Mouse (Mus musculus) CD4-positive helper T cell, adult 2 months (primary cell): ENCODE results near the gene Spata48.

Experiments
- DNase-seq: peaks from one replicate; pipeline ENCODE4 v3.0.0-alpha.2; 2012; ENCODE audit warnings: low read depth, missing footprints, low spot score

Spata48 gene

DNA sequence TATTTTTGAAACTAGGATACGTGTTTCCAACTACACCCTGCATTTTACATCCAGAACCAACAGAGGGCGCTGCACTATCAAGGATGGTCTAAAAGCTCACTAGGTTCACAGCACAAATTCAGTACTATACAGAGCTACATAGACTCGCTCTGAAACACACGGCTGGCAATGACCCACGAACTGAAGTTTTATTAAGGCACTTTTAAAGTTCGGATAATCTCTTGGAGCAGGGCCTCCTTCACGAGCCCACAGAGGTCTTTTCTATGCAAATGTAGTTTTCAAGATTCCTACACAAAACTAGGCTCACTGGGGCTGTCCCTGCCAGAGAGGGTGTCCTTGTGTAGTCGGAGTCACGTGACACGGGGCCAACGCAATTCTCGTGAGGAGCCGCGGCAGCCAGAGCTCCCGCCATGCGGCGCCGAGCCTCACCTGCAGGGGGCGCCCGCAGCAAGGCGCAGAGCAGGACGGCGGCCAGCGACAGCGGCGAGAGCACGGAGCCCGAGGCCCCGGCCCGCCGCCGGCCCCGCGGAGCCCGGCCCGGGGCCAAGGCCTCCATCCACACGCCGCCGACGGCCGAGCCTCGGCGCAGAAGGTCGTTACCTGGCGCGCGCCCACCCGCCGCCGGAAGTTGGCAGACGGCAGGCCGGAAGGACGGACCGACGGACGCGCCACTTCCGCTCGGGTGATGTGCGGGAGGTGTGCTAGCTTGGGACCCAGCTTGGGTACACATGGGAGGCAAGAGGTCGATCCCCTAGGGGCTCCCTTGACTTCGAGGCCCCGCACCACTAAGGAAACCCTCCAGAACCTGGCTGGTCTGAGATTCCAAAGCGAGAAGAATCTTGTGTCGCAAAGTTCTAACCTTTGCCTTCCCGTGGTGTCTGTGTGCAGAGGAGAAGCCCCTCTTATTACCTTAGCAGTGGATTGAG is at the start of gene Spata48, which contains the start of gene Zpbp:
Gene Spata48 (plus strand): TSS at position 460 of the 926 bp plus-strand sequence.
Gene Zpbp (minus strand): TSS at position 774 of the 926 bp plus-strand sequence.
- peak; percentile 95 for DNase-seq

DNA sequence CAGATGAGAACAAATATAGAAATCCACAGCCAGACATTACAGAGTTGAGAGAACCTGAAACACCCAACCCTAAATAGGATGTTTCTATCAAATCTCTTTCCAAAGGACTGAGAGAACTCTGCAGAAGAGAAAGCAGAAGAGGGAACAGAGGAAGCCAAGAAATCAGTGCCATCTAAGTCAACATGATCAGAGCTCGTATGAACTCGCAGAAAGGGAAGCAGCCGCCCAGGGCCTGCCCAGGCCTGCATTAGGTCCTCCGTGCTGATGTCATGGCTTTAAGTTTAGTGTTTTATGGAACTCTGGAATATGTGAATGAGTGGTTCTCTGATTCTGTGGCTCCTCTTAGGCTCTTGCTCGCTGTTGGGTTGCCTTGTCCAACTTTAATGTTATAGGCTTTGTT is 47.7 kb upstream of the Spata48 start:
- DNase-seq: no peak

DNA sequence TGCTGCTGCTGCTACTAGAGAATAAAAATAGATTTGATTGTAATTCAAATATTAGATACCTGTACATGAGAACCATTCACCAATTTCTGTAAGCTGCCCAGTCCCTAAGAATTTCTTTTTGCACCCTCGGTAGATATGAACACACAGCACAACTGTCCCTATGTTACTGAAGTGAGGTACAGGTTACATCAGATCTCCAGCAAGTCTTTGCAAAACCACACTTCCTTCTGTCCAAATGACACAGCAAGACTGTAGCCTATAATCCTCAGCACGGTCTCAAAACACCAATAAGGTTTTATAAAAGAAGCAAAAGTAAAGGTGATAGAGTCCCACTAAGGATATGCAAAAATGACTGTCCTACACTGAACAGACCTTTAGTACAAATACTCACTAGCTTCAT is 44.5 kb upstream of the Spata48 start:
- no peak for DNase-seq

DNA sequence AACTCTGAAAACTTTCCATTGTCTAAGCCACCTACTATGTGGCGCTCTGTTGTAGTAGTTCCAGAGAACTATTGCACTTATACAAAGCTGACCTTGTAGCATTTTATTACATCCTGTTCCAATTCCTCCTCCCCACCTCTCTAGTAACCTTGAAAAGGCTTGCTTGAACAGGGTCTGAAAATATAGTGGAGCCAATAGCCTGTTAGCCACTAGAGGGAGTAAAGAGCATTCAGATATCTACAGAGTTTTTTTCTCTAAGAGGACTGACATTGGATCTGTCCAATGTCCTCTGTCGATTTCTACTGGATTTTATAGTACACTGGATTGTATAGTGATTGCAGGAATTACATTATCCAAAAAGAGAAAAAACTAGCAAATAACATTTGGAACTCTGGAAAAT is 6.9 kb upstream of the Spata48 start:
- peak; percentile 52 for DNase-seq

DNA sequence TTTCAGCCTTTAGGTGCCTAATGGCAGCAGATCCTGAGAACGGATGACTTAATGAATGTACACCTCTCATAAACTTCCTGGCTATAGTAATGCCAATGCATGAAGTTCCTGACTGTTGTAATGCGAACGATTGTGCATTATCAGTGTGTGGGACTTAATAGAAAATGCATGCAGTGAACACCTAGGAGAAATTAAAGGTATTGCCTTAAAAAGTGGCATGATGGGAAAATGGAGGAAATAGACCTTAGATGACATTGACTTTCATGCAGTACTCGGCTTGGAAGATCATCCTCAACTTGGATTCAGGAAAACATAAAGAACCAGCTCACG is 632 bp downstream of the Spata48 start:
- DNase-seq: no peak

DNA sequence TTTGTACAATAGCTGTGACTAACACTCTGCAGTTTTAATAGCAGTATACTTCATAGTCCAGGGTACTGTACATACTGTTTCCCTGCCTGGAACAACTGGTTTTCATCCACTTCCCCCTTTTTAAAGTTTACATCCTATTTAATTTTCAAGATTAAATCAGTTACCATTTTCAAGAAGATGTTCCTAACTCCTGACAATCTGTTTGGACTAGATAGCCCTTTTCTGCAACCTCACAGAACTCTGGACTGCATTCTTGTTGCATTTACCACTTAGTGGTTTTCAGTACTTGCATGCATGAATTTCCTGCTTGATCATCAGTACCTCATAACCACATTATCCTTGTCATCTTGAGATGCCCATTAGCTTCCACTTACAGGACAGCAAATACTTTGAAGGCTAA is 7.0 kb downstream of the Spata48 start:
- DNase-seq: no peak

DNA sequence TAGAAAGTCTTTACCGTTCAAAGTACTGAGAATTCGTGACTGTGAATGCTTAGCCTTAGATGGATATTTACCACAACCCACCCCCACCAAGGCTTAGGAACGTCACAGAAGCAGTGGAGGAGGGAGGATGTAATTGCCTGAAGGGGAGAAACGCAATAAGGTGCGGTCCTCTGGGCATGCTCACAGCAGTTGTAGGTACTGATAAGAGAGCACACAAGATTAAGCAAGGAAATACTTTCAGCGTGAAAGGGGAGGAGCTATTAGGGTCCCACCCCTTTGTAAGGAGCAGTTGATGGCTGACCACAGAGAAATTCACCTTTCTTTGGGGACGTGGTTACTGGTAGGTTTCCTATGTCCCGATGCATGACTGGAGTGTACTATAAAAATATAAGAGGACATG is 22.5 kb downstream of the Spata48 start:
- DNase-seq: no peak

DNA sequence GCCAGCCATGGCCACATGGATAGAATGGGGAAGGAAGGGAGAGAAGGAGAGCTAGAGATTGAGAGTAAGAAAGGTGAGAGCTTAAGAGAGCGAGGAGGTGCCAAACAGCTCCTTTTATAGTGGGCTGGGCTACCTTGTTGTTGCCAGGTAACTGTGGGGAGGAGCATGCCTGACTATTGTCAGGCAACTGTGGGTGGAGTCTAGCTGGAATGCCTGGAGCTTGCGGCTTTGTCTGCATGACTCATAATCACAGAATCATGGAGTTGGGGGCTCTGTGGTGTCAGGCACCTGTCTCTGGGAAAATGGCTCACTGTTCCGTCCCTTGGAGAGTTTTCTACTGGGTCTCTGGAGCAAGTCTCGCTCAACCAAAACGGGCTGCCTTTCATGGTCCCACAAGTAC is 30.1 kb downstream of the Spata48 start:
- DNase-seq: no peak

DNA sequence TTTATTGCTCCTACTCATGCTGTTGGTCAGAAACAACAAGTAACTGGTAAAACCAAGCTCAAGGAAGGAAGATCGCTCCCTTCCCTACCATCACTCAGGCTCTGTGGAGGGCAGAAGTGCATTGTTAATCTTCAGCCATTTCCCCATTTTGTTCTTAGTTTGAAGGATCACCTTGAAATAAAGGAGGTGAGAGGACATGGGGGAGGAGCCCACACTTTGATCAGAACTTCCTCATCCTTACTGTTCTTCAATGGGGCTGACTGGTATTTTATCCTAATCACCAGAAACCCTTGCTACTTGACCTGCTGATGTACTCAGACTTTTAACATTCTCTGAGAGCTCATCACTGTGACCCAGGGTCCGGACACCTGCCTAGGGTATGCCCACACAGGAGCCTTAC is 33.8 kb downstream of the Spata48 start:
- DNase-seq: no peak

DNA sequence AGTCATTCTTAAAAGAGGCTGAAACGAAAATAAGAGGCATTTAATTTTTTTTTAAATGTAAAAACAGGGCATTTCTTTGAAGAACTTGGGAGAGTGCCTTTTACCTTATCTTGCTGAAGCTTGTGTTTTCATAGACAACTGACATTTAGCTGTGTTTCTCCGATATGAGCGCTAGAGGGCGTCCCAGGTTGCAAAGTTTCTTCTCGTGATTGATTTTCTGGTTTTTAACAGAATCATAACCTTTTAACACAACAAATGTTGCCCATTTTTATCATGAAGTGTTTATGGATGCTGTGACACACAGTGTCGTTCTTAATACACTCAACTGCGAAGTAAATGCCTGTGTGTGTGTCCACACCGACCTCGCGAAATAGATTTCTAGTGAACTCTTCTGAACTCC is 38.0 kb downstream of the Spata48 start:
- peak; percentile 72 for DNase-seq

DNA sequence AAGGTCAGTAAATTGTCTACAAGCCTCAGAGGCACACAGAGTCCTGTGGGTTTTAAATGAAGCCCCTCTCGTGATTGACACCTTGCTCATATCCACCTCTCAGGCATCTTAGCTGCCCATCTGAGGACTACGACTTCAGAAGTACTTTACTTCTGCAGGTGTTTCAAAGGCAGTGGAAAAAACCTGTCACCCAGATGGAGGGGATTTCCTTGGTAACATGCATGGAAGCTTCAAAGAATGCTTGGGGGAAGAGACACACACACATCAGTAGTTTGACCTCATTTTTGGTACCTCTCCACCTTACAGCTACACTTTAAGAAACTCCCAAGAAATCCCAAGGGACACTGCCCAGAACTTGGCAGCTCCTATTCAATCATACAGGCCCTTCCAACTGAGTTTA is 44.3 kb downstream of the Spata48 start:
- DNase-seq: peak; percentile 87

DNA sequence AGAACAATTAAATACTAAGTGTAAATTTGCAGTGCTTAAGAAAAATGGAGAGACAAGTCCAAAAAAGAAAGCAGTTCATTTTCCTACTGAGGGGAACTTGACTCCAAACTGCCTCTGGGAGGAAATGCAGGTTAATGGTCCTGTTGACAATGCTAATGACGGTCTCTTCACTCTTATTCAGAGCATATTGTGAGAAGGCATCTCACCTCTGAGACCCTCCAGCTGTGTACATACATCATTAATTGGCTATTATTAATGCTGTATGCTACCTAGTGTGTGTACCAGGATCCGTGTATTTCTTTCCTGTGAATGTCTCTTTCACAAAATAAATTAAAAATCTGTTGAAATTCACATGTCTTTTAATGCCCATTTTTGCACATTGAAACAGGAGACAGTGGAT is 47.5 kb downstream of the Spata48 start:
- DNase-seq: no peak

DNA sequence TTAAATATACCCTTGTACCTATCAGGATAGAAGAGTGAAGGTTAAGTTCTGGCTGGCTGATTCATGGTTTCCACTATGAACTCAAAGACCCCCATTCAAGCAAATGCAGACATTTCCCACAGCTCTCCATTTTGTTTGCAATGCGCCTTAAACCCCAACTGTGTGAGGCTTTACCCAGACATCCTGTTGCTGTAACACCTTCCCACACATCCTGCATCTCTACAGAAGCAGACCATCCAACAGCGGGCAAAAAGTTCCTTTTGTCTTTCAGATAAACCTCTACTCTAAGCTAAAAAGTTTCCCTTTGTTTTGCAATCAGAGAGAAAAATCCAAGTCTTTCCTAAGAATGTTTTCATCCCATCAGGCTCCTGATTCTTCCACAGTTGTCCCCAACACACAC is 50.2 kb downstream of the Spata48 start:
- DNase-seq: peak; percentile 69

DNA sequence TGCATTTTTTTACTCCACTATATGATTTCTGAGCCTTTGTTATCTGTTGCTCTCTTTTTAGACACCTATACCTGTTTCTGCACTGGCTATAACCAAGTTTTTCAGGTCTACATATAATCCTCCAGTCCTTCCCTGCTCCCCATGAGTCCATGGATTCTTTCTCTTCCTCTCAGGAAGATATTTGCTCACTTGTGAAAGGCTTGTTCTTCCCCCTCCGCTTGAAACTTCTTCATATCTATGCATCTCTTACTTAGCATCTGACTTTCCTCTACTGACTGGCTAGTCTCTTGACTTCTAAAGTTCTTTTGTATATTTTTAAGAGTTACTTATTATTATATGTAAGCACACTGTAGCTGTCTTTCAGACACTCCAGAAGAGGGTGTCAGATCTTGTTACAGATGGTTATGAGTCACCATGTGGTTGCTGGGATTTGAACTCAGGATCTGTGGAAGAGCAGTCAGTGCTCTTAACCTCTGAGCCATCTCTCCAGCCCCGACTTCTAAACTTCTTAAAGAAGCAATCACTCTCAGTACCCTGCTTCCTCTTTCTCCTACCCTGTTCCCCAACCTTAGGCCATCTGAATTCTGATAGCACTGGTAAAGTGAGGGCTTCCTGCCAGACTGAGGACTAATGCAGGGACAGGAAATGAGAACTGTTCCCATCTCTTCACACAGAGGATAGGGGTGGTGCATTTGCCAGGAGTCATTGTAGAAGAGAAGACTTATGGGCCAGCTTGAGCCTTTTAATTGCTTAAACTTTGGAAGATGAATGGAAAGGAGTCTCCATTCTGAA is 51.3 kb downstream of the Spata48 start:
- DNase-seq: peak; percentile 37

DNA sequence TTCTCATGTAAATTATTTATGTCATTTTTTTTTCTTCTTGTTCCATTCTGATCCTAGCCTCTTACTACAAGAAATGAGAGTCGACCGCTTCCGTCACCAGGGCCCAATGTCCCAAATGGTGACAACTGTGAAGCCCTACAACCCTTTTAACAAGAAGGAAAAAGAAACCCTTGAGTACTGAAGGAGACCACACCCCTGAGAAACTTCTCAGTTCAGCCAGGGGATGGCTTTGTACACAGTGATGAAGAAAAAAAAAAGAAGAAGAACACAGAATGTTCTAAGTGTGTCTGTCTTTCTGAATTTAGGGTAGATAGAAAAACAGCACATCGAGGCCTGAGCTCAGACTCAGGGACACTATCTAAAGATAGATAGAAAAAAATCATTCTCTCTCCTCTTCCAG is 53.0 kb downstream of the Spata48 start:
- peak; percentile 38 for DNase-seq

DNA sequence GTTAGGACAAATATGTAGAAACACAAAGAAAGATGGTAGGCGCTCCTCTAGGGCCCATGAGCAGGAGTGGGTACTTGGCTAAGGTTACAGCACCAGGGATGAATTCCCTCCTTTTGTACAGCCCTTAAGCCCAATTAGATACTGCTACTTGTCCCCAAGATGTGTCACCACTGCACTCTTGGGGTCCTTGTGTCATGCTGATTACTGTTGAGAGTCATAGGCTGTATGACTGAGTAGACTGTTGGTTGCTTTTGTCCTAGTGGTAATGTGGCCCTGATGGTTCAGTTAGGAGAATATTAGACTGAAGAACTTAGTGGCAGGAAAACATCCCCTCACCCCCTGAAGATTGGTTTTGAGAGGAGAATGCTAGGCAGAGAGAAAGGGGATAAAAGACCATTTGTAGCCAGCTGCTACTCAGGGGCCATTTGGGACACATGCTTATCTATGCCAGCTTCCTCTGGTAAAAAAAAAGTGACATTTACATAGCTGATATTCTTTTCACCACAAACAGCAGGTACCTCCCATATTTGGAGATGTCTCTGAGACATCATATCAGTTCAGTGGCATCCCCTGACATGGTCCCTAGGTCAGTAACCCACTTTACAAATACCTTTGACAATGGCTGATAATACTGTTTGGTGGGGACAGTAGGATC is 56.0 kb downstream of the Spata48 start:
- DNase-seq: peak; percentile 45

DNA sequence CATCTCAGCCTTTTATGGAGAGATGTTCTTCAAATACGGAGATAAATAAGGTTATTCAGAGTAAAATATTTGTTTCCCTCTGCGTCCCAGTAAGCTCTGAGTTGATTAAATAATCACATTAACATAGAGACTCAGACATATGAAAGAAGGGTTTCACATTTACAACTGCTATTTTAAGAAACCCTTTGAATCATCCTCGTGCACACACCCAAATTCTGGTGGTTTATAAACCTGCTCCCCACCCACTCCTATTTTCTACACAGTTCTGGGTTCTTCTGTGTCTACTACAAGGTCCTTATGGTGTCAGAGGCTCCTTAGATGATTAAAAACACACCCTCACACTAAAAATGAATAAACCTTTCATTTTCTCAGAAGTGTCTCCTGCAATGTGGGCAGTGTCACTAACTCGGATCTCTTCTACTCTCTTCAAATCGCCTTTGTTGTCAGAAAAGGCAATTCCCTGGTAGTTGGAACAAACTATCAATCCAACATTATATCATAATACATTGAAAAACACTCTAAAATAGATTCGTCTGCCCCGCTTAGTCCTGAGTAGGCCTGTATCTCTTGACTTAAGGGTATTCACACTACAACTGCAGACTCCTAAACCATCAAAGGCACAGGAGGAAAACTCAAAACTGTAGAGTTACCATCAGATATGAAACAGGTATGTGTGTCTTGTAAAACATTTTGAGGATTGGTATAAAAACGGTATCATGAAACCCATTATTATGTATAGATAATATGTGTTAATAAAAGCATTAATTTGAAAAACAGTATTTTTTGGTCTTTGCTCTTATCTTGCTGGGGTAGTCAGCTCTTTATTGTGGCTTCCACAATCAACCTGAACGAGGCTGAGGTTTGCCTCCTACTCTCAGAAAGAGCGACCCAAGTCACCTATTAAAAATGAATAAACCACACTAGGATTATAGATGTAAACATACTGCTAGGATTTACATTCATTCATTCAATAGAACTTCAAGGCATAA is 57.7 kb downstream of the Spata48 start:
- DNase-seq: peak; percentile 65

DNA sequence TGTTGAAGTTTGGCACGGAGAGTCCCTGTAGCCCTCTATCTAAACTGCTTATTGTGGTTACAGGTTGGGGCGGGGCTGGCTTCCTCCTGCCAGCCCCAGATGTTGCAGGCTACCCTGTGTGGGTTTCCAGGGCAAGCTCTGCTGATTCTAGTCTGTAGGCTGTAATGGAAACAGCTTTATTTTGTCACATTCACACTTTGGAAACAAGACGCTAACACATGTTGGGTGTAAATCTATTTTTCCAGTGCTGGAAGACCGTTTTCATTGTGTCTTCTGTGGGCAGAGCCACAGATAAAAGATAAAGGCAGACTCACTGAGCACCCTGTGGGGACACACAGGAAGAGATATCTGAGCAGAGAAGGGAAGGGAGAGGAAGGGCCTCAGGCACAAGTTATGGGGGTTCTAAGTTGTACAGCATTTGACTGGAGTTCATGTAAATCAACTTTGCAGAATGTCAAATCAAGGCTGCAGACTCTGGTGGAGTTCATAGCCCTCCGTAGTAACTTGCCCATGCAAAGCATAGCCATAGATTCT is 60.1 kb downstream of the Spata48 start:
- DNase-seq: peak; percentile 89

DNA sequence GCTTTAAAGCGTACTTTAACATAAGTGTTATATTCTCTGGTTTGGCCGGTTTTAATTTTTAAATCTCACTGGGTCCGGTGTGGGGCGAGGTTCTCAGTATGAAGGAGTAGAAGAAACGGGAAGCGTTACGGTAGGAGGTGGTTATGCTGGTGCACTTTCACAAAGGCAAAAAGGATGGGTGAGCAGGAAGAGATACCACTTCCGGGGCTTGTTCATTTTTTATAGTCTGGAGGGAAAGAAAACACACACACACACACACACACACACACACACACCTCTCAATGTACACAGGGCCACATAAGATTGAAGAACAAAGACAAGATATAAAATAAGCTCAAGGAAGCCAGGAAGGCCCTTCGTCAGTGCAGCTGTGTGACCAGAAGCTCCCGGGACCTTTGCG is 66.9 kb downstream of the Spata48 start:
- DNase-seq: peak; percentile 81

DNA sequence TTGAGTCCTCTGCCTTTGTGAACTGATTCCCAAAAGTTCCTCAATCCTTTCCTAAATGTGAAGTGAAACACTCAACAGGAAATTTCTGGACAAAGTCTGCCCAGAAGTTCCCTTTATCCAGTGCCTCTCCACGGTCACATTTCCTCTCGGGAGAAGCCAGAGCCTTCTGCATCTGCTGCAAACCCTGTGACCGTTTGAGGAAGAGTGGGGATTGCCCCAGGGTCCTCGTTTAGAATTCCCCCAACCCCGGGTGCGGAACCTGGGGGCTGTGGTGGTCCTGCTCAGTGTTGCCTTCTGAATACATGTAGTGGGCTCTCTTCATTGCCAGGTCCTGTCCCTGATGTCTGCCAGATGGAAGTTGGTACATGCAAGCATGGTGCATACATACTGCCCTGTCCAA is 67.3 kb downstream of the Spata48 start:
- DNase-seq: no peak

DNA sequence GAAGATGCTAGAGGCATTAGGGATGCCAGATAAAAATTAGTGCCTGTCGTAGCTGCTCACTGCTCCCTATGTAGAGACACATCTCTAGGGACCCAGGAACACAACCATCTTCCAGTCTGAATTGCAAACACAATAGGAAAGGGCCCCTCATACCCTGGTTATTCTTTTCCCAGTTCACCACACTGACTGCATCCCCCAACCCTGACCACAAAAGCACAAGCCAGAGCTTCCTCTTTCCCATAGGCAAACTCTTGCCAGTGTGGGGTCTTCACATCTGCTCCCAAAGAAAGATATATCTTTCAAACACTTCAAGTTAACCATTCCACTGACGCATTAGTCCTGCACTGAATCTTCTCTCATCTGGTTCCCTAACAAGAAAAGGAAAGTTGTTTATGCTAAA is 68.2 kb downstream of the Spata48 start:
- no peak for DNase-seq
